Mouse (Mus musculus) lung, adult 2 months (tissue): ENCODE results near the gene Peg3.

ENCODE experiments used
- CTCF ChIP-seq: fragments of 200-500 bp; IDR thresholded peaks from 2 replicates; pipeline ENCODE4 v1.5.1; 2011; ENCODE audit warnings: mild to moderate bottlenecking, low read length, control low read depth; ENCODE audit not compliant: insufficient read depth
- POLR2A ChIP-seq: fragments of 200-500 bp; IDR thresholded peaks from 2 replicates; pipeline ENCODE4 v1.6.1; 2011; ENCODE audit warnings: low read depth, mild to moderate bottlenecking, control low read depth, low read length, borderline replicate concordance; ENCODE audit errors: extremely low read depth

DNA sequence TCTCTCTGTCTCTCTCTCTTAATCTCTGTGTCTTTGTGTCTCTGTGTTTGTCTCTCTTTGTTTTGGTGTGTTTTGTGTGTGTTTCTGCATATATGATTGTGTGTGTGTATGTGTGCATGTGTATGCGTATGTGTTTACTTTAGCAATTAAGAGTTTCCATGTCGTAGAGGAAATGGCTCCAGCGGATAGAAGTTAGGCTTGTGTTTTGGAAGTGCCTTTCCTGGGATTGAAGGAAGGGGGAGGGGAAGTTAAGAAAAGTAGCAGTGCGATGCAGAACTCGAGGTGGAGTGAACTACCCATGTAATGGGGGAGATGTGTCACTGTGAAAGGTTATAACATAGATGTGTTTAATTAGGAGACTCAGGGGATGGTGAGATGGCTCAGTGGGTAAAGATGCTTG lies 48.9 kb upstream of the Peg3 start:
- TF ChIP-seq CTCF (no peak), POLR2A (no peak)
